Mouse (Mus musculus) lung, adult 2 months (tissue): ENCODE measurements around the gene 1700020L24Rik.

Experiments
- CTCF ChIP-seq: fragments of 200-500 bp; IDR thresholded peaks from 2 replicates; pipeline ENCODE4 v1.5.1; 2011; ENCODE audit warnings: mild to moderate bottlenecking, low read length, control low read depth; ENCODE audit not compliant: insufficient read depth
- POLR2A ChIP-seq: fragments of 200-500 bp; IDR thresholded peaks from 2 replicates; pipeline ENCODE4 v1.6.1; 2011; ENCODE audit warnings: low read depth, mild to moderate bottlenecking, control low read depth, low read length, borderline replicate concordance; ENCODE audit errors: extremely low read depth

DNA sequence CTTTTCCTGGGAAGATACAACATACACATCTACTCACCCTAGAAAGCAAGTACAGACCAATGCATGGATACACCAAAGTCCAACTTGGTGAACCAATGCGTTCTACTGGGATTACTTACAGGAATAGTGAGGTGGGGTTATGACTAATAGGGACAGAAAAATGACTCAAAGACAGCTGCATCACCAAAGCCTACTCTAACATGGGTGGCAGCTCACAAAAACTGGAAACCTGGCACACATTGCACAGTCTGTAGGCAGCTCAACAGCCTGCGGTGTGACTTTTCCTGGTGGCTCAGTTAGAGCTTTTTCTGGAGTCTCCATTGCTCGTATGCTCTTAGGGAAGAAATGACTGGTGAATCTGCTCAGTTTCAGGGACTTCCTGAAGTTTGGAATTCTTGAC lies 31.3 kb downstream of the 1700020L24Rik start:
- TF ChIP-seq CTCF (no peak), POLR2A (no peak)
